Mouse (Mus musculus) right cerebral cortex, postnatal 25 days (tissue): ENCODE data around the gene S100a13.

Experiments
- DNase-seq: peaks from one replicate; pipeline ENCODE4 v3.0.0; 2022

S100a13 gene

GRCm38 (mm10) chr3:90513796-90514590 lies at the start of gene S100a13, which contains the start of gene S100a1:
Gene S100a13 (plus strand): TSS chr3:90514435.
Gene S100a1 (minus strand): TSS chr3:90514392.
- DNase-seq, result peak; percentile 47

DNA sequence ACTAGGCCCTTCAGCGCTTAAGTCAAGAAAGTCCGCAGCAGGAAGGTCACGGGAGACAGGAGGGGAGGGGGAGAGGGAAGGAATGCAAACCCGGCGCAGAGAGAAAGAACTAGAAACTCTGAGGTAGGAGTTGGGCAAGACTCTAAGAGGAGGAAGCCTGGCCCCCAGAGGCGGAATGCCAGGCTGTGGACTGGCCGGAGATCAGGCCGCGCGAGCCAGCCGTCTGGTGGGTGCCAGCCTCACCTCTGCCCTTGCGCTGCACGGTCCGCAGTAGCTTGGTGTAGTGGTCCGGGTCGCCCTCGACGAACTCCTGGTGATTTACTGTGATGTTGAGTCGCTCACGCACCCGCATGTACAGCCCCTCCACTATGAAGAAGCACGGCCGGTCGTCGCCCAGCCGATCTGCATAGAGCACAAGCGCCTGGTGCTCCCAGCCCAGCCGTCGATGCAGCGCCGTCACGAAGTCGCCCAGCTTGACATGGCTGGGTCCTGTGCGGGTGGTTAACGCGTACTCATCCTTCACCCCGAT lies 49.6 kb upstream of the S100a13 start:
- DNase-seq, result no peak

GRCm38 (mm10) chr3:90465081-90465685 lies 49.1 kb upstream of the S100a13 start:
- no peak for DNase-seq

GRCm38 (mm10) chr3:90465686-90466310 lies 48.4 kb upstream of the S100a13 start, which contains the start of gene Npr1:
Gene Npr1 (minus strand): TSS chr3:90465866.
- no peak for DNase-seq

GRCm38 (mm10) chr3:90466311-90466766 lies 47.9 kb upstream of the S100a13 start:
- peak; percentile 45 for DNase-seq

- no peak for DNase-seq
Observed at GRCm38 (mm10) chr3:90467618-90468300, 46.5 kb upstream of the S100a13 start.

GRCm38 (mm10) chr3:90472213-90472612 lies 42.0 kb upstream of the S100a13 start:
- no peak for DNase-seq

GRCm38 (mm10) chr3:90475151-90475830 lies 38.9 kb upstream of the S100a13 start:
- DNase-seq, result no peak

- peak; percentile 96 for DNase-seq
Observed at GRCm38 (mm10) chr3:90475831-90476611, 38.2 kb upstream of the S100a13 start, which contains the start of gene Ilf2. Gene Ilf2 (plus strand): TSS chr3:90476126.

DNA sequence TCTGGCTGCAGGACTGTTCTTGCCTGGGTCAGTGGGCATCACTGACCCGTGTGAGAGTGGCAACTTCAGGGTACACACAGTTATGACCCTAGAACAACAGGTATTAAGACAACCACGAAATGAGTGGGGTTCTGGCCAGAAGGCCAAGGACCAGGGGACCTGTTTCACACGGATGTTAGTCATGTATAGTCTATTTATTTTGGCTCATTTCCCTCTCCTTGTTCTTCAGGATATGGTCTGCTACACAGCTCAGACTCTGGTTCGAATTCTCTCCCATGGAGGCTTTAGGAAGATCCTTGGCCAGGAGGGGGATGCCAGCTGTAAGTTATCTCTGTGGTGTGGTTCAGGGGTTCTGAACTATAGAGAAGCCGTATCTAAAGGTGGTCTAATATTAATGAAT lies 27.2 kb upstream of the S100a13 start:
- DNase-seq, result no peak

DNA sequence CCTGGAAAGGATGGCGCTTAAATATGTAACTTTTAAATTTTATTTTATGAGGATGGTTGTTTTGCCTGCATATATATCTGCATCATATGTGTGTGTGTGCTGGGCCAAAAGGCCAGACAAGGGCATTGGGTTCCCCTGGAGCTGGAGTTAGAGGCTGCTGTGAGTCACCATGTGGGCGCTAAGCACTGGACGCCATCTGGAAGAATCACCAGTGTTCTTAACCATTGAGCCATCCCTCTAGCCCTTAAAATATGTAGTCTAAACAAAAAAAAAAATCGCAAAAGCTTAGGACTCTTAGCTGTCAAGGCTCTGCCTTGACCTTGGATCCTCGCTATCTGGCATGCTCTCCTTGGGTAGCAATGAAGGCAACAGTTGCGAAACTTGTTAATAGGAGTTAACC lies 25.7 kb upstream of the S100a13 start:
- DNase-seq, result no peak

DNA sequence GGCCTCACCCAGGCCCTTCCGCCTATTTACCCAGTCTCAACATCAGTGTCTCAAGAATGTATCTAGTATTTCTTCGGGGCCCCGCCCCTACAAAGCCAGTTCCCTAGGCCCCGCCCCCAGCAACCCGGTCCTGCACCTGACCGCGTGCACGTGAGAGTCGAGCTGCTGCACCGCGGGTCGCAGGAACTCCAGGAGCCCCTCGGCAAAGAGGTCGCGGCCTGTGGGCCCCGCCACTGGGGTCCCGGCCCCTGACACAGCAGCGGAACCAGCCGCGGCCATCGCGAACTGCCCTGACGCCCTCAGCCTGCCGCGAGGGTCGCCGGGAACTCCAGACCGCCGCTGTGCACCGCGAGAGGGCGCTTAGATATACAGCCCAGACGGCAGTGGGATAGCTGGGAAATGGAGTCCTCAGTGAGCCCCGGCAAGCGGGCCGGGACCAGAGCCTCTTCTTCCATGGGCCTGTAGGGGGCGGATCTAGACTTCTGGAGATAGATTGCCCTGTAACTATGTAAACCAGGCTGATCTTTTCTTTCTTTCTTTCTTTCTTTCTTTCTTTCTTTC lies 23.5 kb upstream of the S100a13 start, which contains the start of gene Snapin:
Snapin (minus strand) TSS at position 338 of the 561 bp plus-strand sequence.
- peak; percentile 93 for DNase-seq

DNA sequence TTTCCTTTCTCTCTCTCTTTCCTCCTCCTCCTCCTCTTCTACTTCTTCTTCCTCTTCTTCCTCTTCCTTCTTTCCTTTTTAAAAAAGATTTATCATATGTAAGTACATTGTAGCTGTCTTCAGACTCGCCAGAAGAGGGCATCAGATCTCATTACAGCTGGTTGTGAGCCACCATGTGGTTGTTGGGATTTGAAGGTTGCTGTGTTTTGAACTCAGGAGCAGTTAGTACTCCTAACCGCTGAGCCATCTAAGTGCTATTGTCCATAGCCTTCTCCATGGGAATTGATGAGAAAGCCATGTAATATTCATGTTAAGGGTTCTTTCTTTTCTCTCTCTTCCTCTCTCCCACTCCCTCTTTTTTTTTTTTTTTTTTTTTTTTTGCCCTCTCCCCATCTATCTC lies 22.9 kb upstream of the S100a13 start:
- DNase-seq, result no peak

- DNase-seq, result no peak
Observed at GRCm38 (mm10) chr3:90493831-90494540, 20.2 kb upstream of the S100a13 start.

DNA sequence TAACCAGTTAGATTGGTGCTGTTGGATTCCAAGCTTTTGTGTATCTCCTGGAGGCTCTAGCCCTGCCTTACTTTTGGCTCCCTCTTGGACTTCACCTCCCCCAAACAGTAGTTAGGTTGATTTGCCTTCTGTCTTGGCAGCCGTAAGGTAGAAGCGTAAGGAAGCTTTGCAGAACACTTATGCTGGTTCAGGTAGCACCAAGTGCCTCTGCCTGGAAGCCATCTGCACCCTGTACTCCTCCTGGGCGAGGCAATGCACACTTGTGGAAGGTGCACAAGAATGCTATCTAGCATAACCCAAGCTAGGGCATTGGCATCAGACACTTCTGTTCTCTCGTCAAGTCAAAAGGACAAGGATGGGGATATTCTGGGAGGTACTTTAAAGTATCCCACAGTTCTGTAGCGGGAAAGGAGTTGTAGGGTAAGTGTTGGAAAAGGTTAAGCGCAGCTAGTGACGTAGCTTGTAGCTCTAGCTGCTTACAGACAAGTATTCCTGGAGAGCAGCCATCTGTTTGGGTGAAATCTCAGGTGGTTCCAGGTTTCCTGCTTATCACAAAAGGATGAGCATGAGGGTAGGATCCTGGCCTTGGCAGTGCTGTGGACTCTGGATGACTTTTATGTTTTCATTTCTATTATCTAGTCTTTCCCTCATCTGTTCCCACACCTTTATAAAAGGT lies 18.2 kb upstream of the S100a13 start:
- no peak for DNase-seq

GRCm38 (mm10) chr3:90497597-90497996 lies 16.6 kb upstream of the S100a13 start:
- DNase-seq, result no peak

DNA sequence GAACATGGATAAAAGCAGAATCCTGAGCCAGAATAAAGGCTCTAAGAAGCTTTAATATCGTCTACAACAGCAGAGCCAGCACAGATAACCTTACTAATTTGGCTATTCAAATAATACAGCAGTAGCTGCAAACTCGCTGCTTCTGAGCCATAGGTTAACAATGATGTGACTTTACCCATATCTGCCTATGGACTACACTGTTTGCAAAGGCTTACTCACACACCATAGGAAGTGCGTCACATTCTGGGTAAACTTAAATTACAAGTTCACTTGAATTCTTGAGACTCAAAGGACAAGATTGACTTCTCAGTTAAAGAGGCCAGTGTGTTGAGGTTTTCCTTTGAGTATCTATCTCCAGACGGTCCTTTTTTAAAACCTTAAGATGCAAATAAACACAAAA lies 10.8 kb upstream of the S100a13 start:
- DNase-seq, result no peak

DNA sequence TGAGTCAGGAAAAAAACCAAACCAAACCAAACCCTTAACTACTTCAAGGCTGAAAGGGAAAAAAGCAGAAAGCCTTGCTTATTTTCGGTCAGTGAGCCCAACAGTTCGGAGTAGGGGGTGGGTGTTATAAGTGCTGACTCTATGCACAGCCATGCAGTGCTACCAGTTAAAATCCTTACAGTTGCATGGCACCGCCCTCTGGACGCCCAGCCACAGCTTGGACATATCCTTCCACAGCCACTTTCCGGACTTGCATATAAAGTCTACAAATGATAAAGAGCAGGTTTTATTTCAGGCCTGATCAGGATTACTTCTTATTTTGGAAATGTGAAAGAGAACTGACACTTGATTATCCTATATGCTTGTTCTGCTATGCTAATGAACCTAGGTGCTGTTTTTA lies 9.0 kb upstream of the S100a13 start:
- DNase-seq, result no peak

GRCm38 (mm10) chr3:90506362-90506761 lies 7.9 kb upstream of the S100a13 start:
- no peak for DNase-seq
